Comparison of ENCODE assay signal across 9 mouse cellular contexts in genomic region chr6:56831697-56832406, GRCm38 (mm10). TPM values are rescaled to one million over a fixed set of nuclear protein-coding genes. Genes with fewer than 3 reads are reported as not detected.
A peak's percentile ranks its signal among the peaks of the same experiment; 100 is the strongest.
DNase-seq lines count a peak whose midpoint lies in the region; ATAC-seq and TF ChIP-seq lines count a peak whose summit lies in the region.
"Had no signal": no experiment of that assay in that cellular context is flagged by ENCODE, and none has a peak within 500 bp of the region (broad histone marks: within the 10 kb centered on the region; RNA-seq: fewer than 3 reads in every experiment).

TSS of gene Fkbp9 (plus strand) at chr6:56832059.

- peak; percentile 94 for ATAC-seq in limb, embryonic 14.5 days (ENCODE audit: low FRiP score, low read depth)
- ATAC-seq in midbrain, embryonic 14.5 days (ENCODE audit: low FRiP score, low TSS enrichment): peak; percentile 87
- ATAC-seq in stomach, embryonic 14.5 days (ENCODE audit: insufficient number of reproducible peaks, insufficient read depth, low FRiP score, low read depth): peak; percentile 97

- peak within 1 kb of the TSS; percentile 89 for H3K4me3 ChIP-seq in bone marrow macrophage, adult 2 months (ENCODE audit: insufficient read depth, low read length)
- H3K4me3 ChIP-seq in erythroblast, embryonic 14.5 days (replicated peaks): peak within 1 kb of the TSS; percentile 69
- peak within 1 kb of the TSS; percentile 80 for H3K4me3 ChIP-seq in limb, embryonic 14.5 days (replicated peaks; ENCODE audit: low read length)
- H3K4me3 ChIP-seq in midbrain, embryonic 14.5 days (replicated peaks; ENCODE audit: low read depth, low read length): peak within 1 kb of the TSS; percentile 53
- peak within 1 kb of the TSS; percentile 64 for H3K4me3 ChIP-seq in stomach, embryonic 14.5 days (ENCODE audit: low read depth, low read length)

- no peak; the same call in 1 of the 2 replicates for TF ChIP-seq POLR2A in bone marrow macrophage, adult 2 months (IDR thresholded peaks at IDR 0.05; ENCODE audit: borderline replicate concordance, low read depth, low read length)
- peak; percentile 28; the same call in 1 of the 2 replicates for TF ChIP-seq POLR2A in limb, embryonic 14.5 days (IDR thresholded peaks at IDR 0.05; ENCODE audit: borderline replicate concordance, extremely low read depth, insufficient read depth, insufficient read length)

- peak; percentile 93 for DNase-seq in 3T3-L1 (ENCODE audit: low read depth, low spot score)
- peak; percentile 92 for DNase-seq in heart, adult 9 months (ENCODE audit: low spot score in 2 of 2)
- DNase-seq in kidney, adult 9 months: peak; percentile 89
- peak; percentile 90 for DNase-seq in limb, embryonic 14.5 days (ENCODE audit: low spot score)
- peak; percentile 80 for DNase-seq in midbrain, embryonic 14.5 days

- under 1% methylated on average over 42 of the region's 58 CpGs for WGBS in limb, embryonic 14.5 days
- under 1% methylated on average over 55 of the region's 58 CpGs for WGBS in midbrain, embryonic 14.5 days
- 1% methylated on average over 44 of the region's 58 CpGs for WGBS in stomach, embryonic 14.5 days

- H3K36me3 ChIP-seq in erythroblast, embryonic 14.5 days (ENCODE audit: control insufficient read depth): no peaks in the 10 kb centered on the region
- peaks cover 10% of the 10 kb centered on the region for H3K36me3 ChIP-seq in limb, embryonic 14.5 days (ENCODE audit: control insufficient read depth, insufficient read depth, low read length)
- no peaks in the 10 kb centered on the region for H3K36me3 ChIP-seq in midbrain, embryonic 14.5 days (ENCODE audit: control insufficient read depth, insufficient read depth, low read length)
- peaks cover 8% of the 10 kb centered on the region for H3K36me3 ChIP-seq in stomach, embryonic 14.5 days (ENCODE audit: control insufficient read depth, insufficient read depth, low read length)
- H3K36me3 ChIP-seq: G1E had no signal

- peak within 1 kb of the TSS; percentile 68 for H3K4me2 ChIP-seq in limb, embryonic 14.5 days (replicated peaks; ENCODE audit: low read depth, low read length, severe bottlenecking)
- H3K4me2 ChIP-seq in midbrain, embryonic 14.5 days (ENCODE audit: low read length): peak within 1 kb of the TSS; percentile 86
- H3K4me2 ChIP-seq in stomach, embryonic 14.5 days (replicated peaks; ENCODE audit: low read depth, low read length): peak within 1 kb of the TSS; percentile 71

- TF ChIP-seq CTCF in bone marrow macrophage, adult 2 months (IDR thresholded peaks at IDR 0.05; ENCODE audit: low read depth, low read length): no peak

- peaks cover 28% of the 10 kb centered on the region for H3K27me3 ChIP-seq in erythroblast, embryonic 14.5 days (ENCODE audit: control insufficient read depth)
- no peaks in the 10 kb centered on the region for H3K27me3 ChIP-seq in limb, embryonic 14.5 days (ENCODE audit: control insufficient read depth, insufficient read depth, low read length)
- no peaks in the 10 kb centered on the region for H3K27me3 ChIP-seq in midbrain, embryonic 14.5 days (ENCODE audit: control insufficient read depth, insufficient read depth, low read length)
- H3K27me3 ChIP-seq in stomach, embryonic 14.5 days (ENCODE audit: control insufficient read depth, insufficient read depth, low read length): no peaks in the 10 kb centered on the region

- H3K9me3 ChIP-seq in erythroblast, embryonic 14.5 days (ENCODE audit: control insufficient read depth, low read length): no peaks in the 10 kb centered on the region
- H3K9me3 ChIP-seq in limb, embryonic 14.5 days (ENCODE audit: control insufficient read depth, low read length): no peaks in the 10 kb centered on the region
- H3K9me3 ChIP-seq in midbrain, embryonic 14.5 days (ENCODE audit: control insufficient read depth, low read length): no peaks in the 10 kb centered on the region
- H3K9me3 ChIP-seq in stomach, embryonic 14.5 days (ENCODE audit: control insufficient read depth, low read depth, low read length): no peaks in the 10 kb centered on the region
- H3K9me3 ChIP-seq: G1E had no signal

- H3K4me1 ChIP-seq in bone marrow macrophage, adult 2 months (ENCODE audit: control insufficient read depth, insufficient read depth, low read length): peaks cover 4% of the 10 kb centered on the region; the same call in 1 of the 2 replicates
- H3K4me1 ChIP-seq in erythroblast, embryonic 14.5 days (ENCODE audit: control insufficient read depth): peaks cover 13% of the 10 kb centered on the region
- H3K4me1 ChIP-seq in limb, embryonic 14.5 days (ENCODE audit: control insufficient read depth, insufficient read depth, low read length): peaks cover 12% of the 10 kb centered on the region; the same call in 1 of the 2 replicates
- H3K4me1 ChIP-seq in midbrain, embryonic 14.5 days (ENCODE audit: control insufficient read depth, insufficient read depth, low read length): peaks cover 4% of the 10 kb centered on the region; the same call in 1 of the 2 replicates
- H3K4me1 ChIP-seq in stomach, embryonic 14.5 days (ENCODE audit: control insufficient read depth, insufficient read depth, low read length): 0 out of 2 replicates have a peak, but pooled peaks cover 6% of the 10 kb centered on the region

- H3K27ac ChIP-seq in bone marrow macrophage, adult 2 months (ENCODE audit: insufficient read depth, low read depth, low read length): peak within 1 kb of the TSS; percentile 45; the same call in 1 of the 2 replicates
- peak within 1 kb of the TSS; percentile 88 for H3K27ac ChIP-seq in limb, embryonic 14.5 days (replicated peaks; ENCODE audit: low read depth, low read length)
- 0 out of 2 replicates have a peak within 1 kb of the TSS, but pooled peaks have one; percentile 34 for H3K27ac ChIP-seq in midbrain, embryonic 14.5 days (replicated peaks; ENCODE audit: low read depth, low read length)
- H3K27ac ChIP-seq in stomach, embryonic 14.5 days (ENCODE audit: low read length): peak within 1 kb of the TSS; percentile 82

- peak within 1 kb of the TSS; percentile 93 for H3K9ac ChIP-seq in limb, embryonic 14.5 days (ENCODE audit: low read depth, low read length, severe bottlenecking)
- H3K9ac ChIP-seq in midbrain, embryonic 14.5 days (replicated peaks; ENCODE audit: low read length): peak within 1 kb of the TSS; percentile 66
- H3K9ac ChIP-seq in stomach, embryonic 14.5 days (replicated peaks; ENCODE audit: low read depth, low read length): peak within 1 kb of the TSS; percentile 69

RNA-seq across cellular contexts. Expression of gene Fkbp9, which starts in this region (rescaled TPM):
- polyA plus RNA-seq in bone marrow macrophage, adult 2 months (2012; ENCODE audit: insufficient read depth, insufficient read length, missing spikeins): 6.8 and 6.9 TPM in 2 replicates
- 0.04 and 0.05 TPM in 2 replicates for polyA plus RNA-seq in erythroblast, embryonic 14.5 days (2012)
- 232 and 239 TPM in 2 replicates for polyA plus RNA-seq in limb, embryonic 14.5 days (2012; rRNA removed)
- polyA plus RNA-seq in limb, embryonic 14.5 days (2014; fragmentation: Nextera tagmentation; extraction: Ambion mirVana): 205 and 219 TPM in 2 replicates
- polyA plus RNA-seq in midbrain, embryonic 14.5 days (2014; fragmentation: Nextera tagmentation; extraction: Ambion mirVana): 13.9 and 24.9 TPM in 2 replicates
- polyA plus RNA-seq in stomach, embryonic 14.5 days (2014; fragmentation: Nextera tagmentation; extraction: Ambion mirVana): 149 and 163 TPM in 2 replicates
- polyA plus RNA-seq: G1E had no signal

Comparison
In these comparisons a context has a peak if more than half of its experiments do, and no peak if none do; other contexts are left out.
1. Peak in every context shown above with its lines: DNase-seq, ATAC-seq, H3K4me3 ChIP-seq and H3K27ac ChIP-seq.
2. H3K27ac ChIP-seq: peak in every context shown above with its lines; median percentile 88 in limb, embryonic 14.5 days; 82 in stomach, embryonic 14.5 days; 45 in bone marrow macrophage, adult 2 months; 34 in midbrain, embryonic 14.5 days.